Mouse (Mus musculus) embryonic facial prominence, embryonic 15.5 days (tissue): ENCODE data around the gene Elmo2. TPM values are rescaled to one million over a fixed set of nuclear protein-coding genes. Genes with fewer than 3 reads are reported as not detected.

Experiments
- ATAC-seq: fragments of 200-750 bp; cut with Nextera tagmentation; 2 replicates; pipeline ENCODE4 v1.8.0; 2017; ENCODE audit warnings: low read depth, moderate TSS enrichment; ENCODE audit not compliant: insufficient number of reproducible peaks, low FRiP score, low TSS enrichment
- H3K27ac ChIP-seq: fragments of 300-500 bp; sonication (generic); replicated peaks from 2 replicates; pipeline ENCODE4 v1.5.1; 2015; ENCODE audit warnings: mild to moderate bottlenecking, inconsistent platforms
- H3K27me3 ChIP-seq: fragments of 300-500 bp; sonication (generic); 2 replicates; pipeline ENCODE4 v1.6.1; 2015; ENCODE audit warnings: inconsistent platforms
- H3K36me3 ChIP-seq: fragments of 300-500 bp; sonication (generic); 2 replicates; pipeline ENCODE4 v1.6.1; 2015; ENCODE audit warnings: mild to moderate bottlenecking, inconsistent platforms
- H3K4me1 ChIP-seq: fragments of 300-500 bp; sonication (generic); 2 replicates; pipeline ENCODE4 v1.6.1; 2015; ENCODE audit warnings: inconsistent platforms
- H3K4me2 ChIP-seq: fragments of 300-500 bp; sonication (generic); replicated peaks from 2 replicates; pipeline ENCODE4 v1.6.1; 2015; ENCODE audit warnings: mild to moderate bottlenecking, inconsistent platforms
- H3K4me3 ChIP-seq: fragments of 300-500 bp; sonication (generic); replicated peaks from 2 replicates; pipeline ENCODE4 v1.5.1; 2015; ENCODE audit warnings: mild to moderate bottlenecking, inconsistent platforms
- H3K9ac ChIP-seq: fragments of 300-500 bp; sonication (generic); 2 replicates; pipeline ENCODE4 v1.6.1; 2015; ENCODE audit warnings: inconsistent platforms
- H3K9me3 ChIP-seq: fragments of 300-500 bp; sonication (generic); replicated peaks from 2 replicates; pipeline ENCODE4 v1.6.1; 2016; ENCODE audit warnings: inconsistent platforms
- WGBS: fragments of 180-500 bp; shearing (Covaris S2); methylation state at CpG from one replicate; pipeline ENCODE4 v1.1.7; 2015; 5-methylcytosine and 5-hydroxymethylcytosine counted together
- polyA plus RNA-seq: library from polyadenylated mRNA; unstranded; fragments of >200 nt; fragmentation: Nextera tagmentation; extraction: Ambion mirVana; gene quantifications from 2 replicates; pipeline ENCODE4 v1.2.1, GENCODE M21; 2015

The Elmo2 gene
- polyA plus RNA-seq, 1 experiment from 2014 or later = 91.3 TPM

DNA sequence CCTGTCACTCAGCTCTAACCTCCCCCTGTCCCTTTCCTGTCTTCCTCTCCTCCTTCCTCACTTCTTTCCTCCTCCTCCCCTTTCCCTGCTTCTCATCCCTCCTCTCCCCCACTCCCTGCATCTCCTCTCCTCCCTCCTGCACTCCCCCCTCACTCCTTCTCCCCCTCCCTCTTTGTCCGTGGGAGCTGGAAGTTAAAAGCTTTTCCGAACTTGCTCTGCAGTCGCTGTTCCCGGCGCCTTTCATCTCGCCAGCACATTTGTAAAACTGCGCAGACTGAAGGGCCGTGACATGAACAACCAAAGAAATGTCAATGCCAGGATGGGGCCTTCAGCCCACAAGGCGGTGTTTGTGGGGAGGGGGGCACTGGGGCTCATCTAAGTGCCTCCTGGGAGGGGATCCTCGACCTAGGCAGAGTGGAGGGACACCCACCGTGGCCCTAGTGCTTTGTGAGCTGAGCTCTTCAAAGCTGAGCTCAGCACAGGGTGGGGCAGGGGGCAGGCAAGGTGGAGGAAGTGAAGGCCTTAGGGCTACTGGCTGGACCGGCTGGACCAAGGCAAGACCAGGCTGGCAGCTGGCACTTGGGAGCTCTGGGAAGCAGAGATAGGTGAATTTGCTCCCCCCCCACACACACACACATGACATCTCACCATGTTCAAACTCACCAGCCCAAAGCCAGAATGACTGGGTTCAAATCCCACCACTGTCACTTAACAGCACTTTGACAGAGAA, 87.7 kb downstream of the Elmo2 start:
- H3K4me2 ChIP-seq = no peak overlapping the region
- H3K27me3 ChIP-seq = peaks cover 98% of the 10 kb centered on the region
- H3K36me3 ChIP-seq = no peaks in the 10 kb centered on the region
- 4% methylated on average over 12 of the region's 12 CpGs for WGBS
- no peak overlapping the region for H3K9ac ChIP-seq
- H3K9me3 ChIP-seq = no peaks in the 10 kb centered on the region
- no peak overlapping the region for H3K27ac ChIP-seq
- no peak for ATAC-seq
- no peak overlapping the region for H3K4me3 ChIP-seq
- peaks cover 24% of the 10 kb centered on the region for H3K4me1 ChIP-seq

Other genes starting within 250 kb of the Elmo2 start
- gene 1700025C18Rik, start 235.7 kb downstream of the Elmo2 start, polyA plus RNA-seq = not detected in 2 replicates
- gene Cdh22, start 91.6 kb downstream of the Elmo2 start, polyA plus RNA-seq = 0.83 and 1.0 TPM in 2 replicates
- gene Slc35c2, start 38.6 kb downstream of the Elmo2 start, polyA plus RNA-seq = 58.7 and 59.5 TPM in 2 replicates
- 0.27 and 0.55 TPM in 2 replicates for gene Zfp663, start 42.2 kb upstream of the Elmo2 start, polyA plus RNA-seq
- gene Zfp334, start 61.8 kb upstream of the Elmo2 start, polyA plus RNA-seq = 6.8 and 7.0 TPM in 2 replicates
- gene Ocstamp, start 73.9 kb upstream of the Elmo2 start, polyA plus RNA-seq = 0.88 and 0.93 TPM in 2 replicates
- gene Slc13a3, start 146.8 kb upstream of the Elmo2 start, polyA plus RNA-seq = 0.83 and 0.89 TPM in 2 replicates
- gene Trp53rka, start 166.8 kb upstream of the Elmo2 start, polyA plus RNA-seq = 41.8 and 43.4 TPM in 2 replicates
- gene Slc2a10, start 177.3 kb upstream of the Elmo2 start, polyA plus RNA-seq = 15.6 and 15.8 TPM in 2 replicates